Mouse (Mus musculus) kidney, postnatal 25 days (tissue): ENCODE results near the gene Grik4.
A peak's percentile ranks its signal among the peaks of the same experiment; 100 is the strongest.
"Not testable (repeated sequence)": the region's sequence is repeated elsewhere in the genome, so short reads cannot be mapped to it uniquely, and the experiment has no call there.

Experiments
- DNase-seq, 2 experiments: peaks; one replicate each; pipeline ENCODE4 v3.0.0; 2021; ENCODE audit warnings: mixed read lengths in 2 of 2

Grik4 gene

GRCm38 (mm10) chr9:42797276-42797675 lies 147.0 kb downstream of the Grik4 start:
- no peak for DNase-seq

GRCm38 (mm10) chr9:42795881-42796280 lies 148.4 kb downstream of the Grik4 start:
- peak; percentile 10 to 47 for DNase-seq

DNA sequence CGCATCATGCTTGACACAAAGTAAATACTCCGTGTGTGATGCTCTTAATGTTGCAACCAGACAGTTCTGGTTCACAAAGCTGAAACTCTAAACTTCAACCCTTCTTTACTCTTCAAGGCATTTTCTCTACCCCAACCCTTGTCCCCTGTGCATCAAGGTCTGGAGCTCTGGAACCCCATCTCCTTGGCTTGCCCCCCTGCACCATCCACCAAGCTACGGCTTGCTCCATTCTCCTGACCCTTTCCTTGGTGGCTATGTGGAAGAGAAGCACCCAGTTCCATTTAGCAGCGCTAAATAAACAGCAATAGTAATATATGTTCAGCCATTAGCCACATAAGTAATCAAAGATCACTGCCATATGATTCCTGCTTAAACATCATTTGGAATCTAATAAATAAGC lies 150.3 kb downstream of the Grik4 start:
- no peak for DNase-seq

DNA sequence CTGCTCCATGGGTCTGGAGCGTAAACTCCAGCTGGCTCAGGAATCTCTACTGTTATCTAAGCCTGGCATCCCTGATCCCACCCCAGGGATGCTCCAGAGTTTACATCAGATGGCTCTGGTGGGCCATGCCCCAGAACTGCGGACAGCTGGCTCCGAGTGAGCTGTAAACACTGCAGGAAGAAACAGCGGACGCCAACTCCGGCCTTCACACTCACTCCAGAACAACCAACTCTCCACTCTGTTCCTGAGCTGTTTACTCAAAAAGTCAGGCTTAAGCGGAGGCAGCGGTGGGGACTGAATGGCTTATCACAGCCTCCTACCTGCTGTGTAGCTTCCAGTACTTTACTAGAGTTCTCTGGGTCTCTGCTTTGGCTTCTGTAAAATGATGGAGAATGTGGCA lies 150.7 kb downstream of the Grik4 start:
- no peak for DNase-seq

GRCm38 (mm10) chr9:42792381-42792780 lies 151.9 kb downstream of the Grik4 start:
- no peak for DNase-seq

DNA sequence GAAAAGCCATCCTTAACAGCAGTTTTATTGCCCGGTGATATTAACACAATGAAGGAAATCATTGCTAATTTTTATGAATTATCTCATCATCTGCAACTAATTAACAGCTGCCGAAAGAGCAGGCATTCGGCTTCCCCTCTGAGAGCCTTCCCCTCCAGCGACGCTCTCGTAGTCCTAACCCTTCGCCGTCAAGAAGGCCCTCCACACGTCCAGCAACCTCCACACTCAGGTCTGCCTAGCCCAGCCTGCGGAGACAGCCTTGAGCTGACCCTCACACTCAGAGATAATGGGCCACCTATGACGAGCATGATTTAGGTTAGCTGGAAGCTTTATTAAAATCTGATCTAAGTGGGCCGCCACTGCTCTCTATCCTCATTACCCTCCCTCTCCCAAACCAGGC lies 152.5 kb downstream of the Grik4 start:
- no peak for DNase-seq

- no peak for DNase-seq
Observed at GRCm38 (mm10) chr9:42791346-42791745, 152.9 kb downstream of the Grik4 start.

DNA sequence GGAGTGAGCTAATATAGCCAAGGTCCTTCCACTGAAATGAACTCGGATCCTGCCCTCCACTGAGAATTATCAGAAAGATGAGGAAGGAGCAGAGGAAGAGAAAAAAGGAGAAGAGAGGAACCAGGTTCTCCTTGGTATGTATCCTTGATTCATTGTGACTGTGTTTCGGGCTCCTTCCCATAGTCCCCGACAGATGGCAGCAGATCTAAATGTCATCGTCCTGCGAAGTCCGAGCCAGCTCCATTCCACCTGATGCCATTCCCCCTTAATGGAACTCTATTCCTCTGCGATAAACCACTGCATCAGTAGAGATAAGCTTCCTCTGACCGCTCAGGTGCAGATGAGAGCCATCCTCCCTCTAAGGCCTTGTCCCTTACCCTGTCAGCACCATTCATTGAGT lies 155.8 kb downstream of the Grik4 start:
- peak; percentile 46 to 75 for DNase-seq

DNA sequence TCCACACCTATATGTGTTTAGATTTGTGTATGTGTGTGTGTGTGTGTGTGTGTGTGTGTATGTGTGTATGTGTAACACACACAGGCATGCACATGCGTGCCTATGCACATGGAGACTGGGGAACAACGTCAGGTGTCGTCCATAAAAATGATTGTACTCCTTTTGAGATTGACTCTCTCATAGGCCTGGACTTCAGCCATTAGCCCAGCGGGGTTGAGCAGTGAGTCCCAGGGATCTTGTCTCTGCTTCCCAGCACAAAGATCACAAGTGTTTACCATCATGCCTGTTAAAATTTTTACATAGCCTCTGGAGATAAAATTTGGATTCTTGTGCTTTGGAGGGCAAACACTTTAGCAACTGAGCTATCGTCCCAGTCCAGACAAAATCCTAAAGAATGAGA lies 157.4 kb downstream of the Grik4 start:
- no peak for DNase-seq

- DNase-seq = no peak
Observed at GRCm38 (mm10) chr9:42786286-42786685, 158.0 kb downstream of the Grik4 start.

GRCm38 (mm10) chr9:42785173-42785830 lies 159.0 kb downstream of the Grik4 start:
- DNase-seq = no peak

DNA sequence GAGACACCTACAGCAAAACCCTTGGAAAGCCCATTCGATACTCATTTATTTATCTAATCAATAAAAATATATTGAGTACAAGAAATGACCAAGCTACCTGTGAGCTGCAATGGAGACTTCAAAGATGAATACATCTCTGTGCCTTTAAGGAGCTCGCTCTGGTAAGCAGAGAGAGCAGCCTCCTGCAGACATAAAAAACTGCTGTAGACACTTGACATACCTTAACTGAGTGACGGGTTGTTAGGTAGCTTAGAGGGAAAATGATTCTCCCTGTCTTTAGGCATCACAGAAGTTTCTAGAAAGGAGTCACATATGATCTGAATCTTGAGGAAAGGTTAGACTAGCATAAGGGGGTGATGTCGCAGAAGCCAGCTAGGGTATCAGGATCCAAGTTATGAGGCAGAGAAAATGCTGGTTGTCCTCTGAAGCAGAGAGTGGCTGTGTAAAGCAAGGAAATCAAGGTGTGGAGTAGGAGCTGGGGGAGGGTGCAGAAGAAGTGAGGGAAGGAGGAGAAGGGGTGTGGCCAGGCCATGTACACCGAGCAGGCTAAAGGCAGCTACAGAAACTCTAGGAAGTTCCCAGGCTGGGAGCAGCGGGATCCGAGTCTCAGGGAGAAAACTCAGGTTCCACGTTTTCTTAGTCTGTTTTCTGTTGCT lies 160.9 kb downstream of the Grik4 start:
- no peak for DNase-seq

DNA sequence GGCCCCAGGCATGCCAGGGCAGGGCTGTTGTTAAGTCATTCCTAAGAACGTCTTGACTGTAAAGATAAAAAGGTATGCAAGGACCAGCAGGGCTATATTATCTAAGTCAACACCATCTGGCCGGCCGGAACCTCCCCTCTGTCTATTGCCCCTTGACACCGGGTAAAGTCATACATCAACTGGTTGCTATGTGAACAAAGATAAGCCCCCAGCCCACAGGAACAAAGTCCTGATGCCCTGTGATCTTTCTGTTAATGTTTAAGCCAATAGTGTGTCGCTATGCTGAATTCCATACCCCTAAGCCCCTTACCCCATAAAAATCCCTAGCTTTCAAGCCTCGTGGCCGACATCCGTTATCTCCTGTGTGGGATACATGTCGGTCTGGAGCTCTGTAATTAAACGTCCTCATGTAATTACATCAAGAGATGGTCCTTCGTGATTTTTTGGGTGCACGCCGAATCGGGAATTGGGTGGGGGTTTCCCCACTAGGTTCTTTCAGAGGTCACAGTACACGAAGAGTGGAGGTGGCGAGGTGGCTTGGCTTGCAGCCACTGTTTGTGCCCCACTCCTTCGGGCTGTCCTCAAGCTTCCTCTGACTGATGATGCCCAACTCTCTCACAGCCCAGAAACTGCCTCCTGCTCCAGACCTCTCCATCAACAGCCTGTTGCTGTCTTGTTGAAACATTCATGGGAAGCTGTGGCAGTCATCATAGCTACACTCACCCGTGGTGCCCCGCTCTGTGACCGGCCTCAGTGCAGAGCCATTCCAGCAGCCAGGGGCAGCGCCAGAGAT lies 165.6 kb downstream of the Grik4 start:
- not testable (repeated sequence) for DNase-seq

DNA sequence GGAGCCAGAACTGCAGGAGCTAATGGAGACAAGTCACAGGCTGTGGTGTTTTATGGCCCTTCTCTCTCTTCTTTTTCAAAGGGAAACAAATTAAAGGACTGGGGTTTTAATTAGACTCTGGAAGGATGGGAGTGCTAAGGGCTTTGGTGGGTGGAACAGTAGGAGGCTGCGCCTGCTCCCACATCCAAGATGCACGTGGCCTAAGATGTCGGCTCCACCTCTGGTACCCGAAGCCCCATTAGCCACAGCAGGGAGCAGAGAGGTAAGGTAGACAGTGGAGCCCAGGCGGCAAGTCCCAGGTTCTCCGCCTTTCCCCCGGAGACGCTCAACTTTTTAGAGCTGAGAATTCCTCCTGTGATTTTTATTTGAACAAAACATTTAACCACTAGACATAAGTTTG lies 166.4 kb downstream of the Grik4 start:
- DNase-seq = no peak

- no peak for DNase-seq
Observed at GRCm38 (mm10) chr9:42776804-42777203, 167.5 kb downstream of the Grik4 start.

DNA sequence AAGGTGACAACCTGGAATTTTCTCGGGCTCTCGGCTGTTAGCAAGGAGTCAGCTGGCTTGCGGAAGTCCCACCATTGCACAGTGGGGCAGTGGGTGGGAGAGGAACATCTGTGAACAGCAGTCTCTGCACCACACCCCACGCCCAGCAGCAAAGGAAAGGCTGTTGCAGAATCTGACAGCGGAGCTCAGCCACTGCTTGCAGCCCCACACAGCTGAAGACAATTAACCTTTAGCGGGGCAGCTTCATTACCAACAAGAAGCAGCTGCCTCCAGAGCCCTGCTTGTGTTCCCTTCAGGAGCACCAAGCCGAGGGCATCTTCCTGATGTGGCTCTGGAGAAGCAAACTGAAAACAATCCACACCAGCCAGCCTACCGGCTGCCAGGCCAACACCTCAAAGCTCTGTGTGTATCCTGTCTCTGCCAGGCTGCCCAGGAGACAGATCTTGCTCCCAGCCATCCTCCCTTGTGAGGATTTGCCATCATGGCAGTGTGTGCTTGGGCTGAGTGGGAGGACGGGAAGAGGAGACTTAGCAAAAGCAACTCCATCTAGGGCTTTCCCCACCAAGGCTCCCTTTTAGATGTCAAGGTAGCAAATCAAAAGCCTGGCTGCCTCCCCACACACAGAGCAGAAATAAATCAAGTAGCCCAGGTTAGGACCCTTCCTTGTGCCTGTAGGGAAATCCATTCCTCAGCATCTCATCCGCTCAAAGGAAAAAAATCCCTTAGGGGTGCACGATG lies 179.3 kb downstream of the Grik4 start:
- no peak for DNase-seq

GRCm38 (mm10) chr9:42758682-42759205 lies 185.5 kb downstream of the Grik4 start:
- no peak for DNase-seq

GRCm38 (mm10) chr9:42757012-42757640 lies 187.2 kb downstream of the Grik4 start:
- peak in 1 of 2 experiments; percentile 41 for DNase-seq

GRCm38 (mm10) chr9:42754699-42755098 lies 189.6 kb downstream of the Grik4 start:
- DNase-seq = no peak

GRCm38 (mm10) chr9:42751160-42751559 lies 193.1 kb downstream of the Grik4 start:
- peak in 1 of 2 experiments; percentile 39 for DNase-seq

GRCm38 (mm10) chr9:42750176-42750575 lies 194.1 kb downstream of the Grik4 start:
- peak in 1 of 2 experiments; percentile 38 for DNase-seq

GRCm38 (mm10) chr9:42745982-42746381 lies 198.3 kb downstream of the Grik4 start:
- DNase-seq = no peak
